Mouse (Mus musculus) telencephalon, adult 2 months (tissue): Measurements from ENCODE around the gene Gng7.

Experiments used
- DNase-seq: peaks from one replicate; pipeline ENCODE4 v3.0.0-alpha.2; 2011; ENCODE audit warnings: low read depth, low spot score

Gng7 gene

GRCm38 (mm10) chr10:80900318-80901247 is 114.2 kb downstream of the Gng7 start, which contains the start of gene Timm13:
Gene Timm13 (minus strand): TSS chr10:80900969.
- DNase-seq = peak; percentile 100

- DNase-seq = no peak
These were observed 115.0 kb downstream of the Gng7 start for GRCm38 (mm10) chr10:80899591-80900317.

DNA sequence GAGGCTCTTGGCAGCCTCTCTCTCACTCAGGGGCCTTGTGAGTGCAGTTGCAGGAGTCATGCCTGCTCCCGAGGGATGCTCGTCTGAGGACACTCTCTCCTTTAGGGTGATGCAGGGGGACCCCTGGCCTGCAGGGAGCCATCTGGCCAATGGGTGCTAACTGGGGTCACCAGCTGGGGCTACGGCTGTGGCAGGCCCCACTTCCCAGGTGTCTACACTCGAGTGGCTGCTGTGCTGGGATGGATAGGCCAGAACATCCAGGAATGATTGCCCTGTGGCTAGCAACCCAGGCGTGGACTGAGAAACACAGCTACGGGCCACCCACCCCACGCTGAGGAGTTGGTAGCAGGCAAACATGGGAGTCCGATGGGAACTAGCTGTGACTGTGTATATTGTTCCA is 115.7 kb downstream of the Gng7 start:
- no peak for DNase-seq
